Mouse (Mus musculus) heart, embryonic 14.5 days (tissue): ENCODE measurements around the gene Vps37b. TPM values are rescaled to one million over a fixed set of nuclear protein-coding genes. Genes with fewer than 3 reads are reported as not detected.
A peak's percentile ranks its signal among the peaks of the same experiment; 100 is the strongest.
"Not testable (repeated sequence)": the region's sequence is repeated elsewhere in the genome, so short reads cannot be mapped to it uniquely, and the experiment has no call there.

Source experiments
- ATAC-seq: fragments of 200-750 bp; cut with Nextera tagmentation; 2 replicates; pipeline ENCODE4 v1.8.0; 2017; ENCODE audit warnings: low read depth, moderate TSS enrichment; ENCODE audit not compliant: insufficient number of reproducible peaks, insufficient read depth, low FRiP score
- H3K27ac ChIP-seq, 2 experiments: fragments of 200-500 bp in 1 of 2; fragments of 300-500 bp in 1 of 2; sonication (generic) in 1 of 2; replicated peaks in 1 of 2; 2 replicates each; pipeline ENCODE4 v1.5.1; 2012 to 2014; ENCODE audit warnings: low read depth in 2 of 2, low read length in 2 of 2, control low read depth in 1 of 2, mild to moderate bottlenecking in 1 of 2, mixed read lengths in 1 of 2; ENCODE audit not compliant: control insufficient read depth in 1 of 2, insufficient read depth in 1 of 2
- H3K27me3 ChIP-seq: fragments of 300-500 bp; sonication (generic); 2 replicates; pipeline ENCODE4 v1.6.1; 2014; ENCODE audit warnings: mild to moderate bottlenecking, low read length, control low read depth; ENCODE audit not compliant: control insufficient read depth, insufficient read depth
- H3K36me3 ChIP-seq: fragments of 300-500 bp; sonication (generic); 2 replicates; pipeline ENCODE4 v1.6.1; 2014; ENCODE audit warnings: mild to moderate bottlenecking, control low read depth, low read length, mixed read lengths; ENCODE audit not compliant: control insufficient read depth, insufficient read depth
- H3K4me1 ChIP-seq, 2 experiments: fragments of 200-500 bp in 1 of 2; fragments of 300-500 bp in 1 of 2; sonication (generic) in 1 of 2; 2 replicates each; pipeline ENCODE4 v1.6.1; 2012 to 2014; ENCODE audit warnings: low read length in 2 of 2, control low read depth in 1 of 2, mixed read lengths in 1 of 2; ENCODE audit not compliant: control insufficient read depth in 2 of 2, insufficient read depth in 2 of 2
- H3K4me2 ChIP-seq: fragments of 300-500 bp; sonication (generic); 2 replicates; pipeline ENCODE4 v1.6.1; 2014; ENCODE audit warnings: mild to moderate bottlenecking, low read length
- H3K4me3 ChIP-seq, 2 experiments: fragments of 200-500 bp in 1 of 2; fragments of 300-500 bp in 1 of 2; sonication (generic) in 1 of 2; 2 replicates each; pipeline ENCODE4 v1.5.1; 2012 to 2014; ENCODE audit warnings: low read length in 2 of 2, mild to moderate bottlenecking in 2 of 2, control low read depth in 1 of 2, low read depth in 1 of 2, moderate library complexity in 1 of 2; ENCODE audit not compliant: control insufficient read depth in 1 of 2, insufficient read depth in 1 of 2
- H3K9ac ChIP-seq: fragments of 300-500 bp; sonication (generic); 2 replicates; pipeline ENCODE4 v1.6.1; 2014; ENCODE audit warnings: mild to moderate bottlenecking, low read length
- H3K9me3 ChIP-seq: fragments of 300-500 bp; sonication (generic); 2 replicates; pipeline ENCODE4 v1.6.1; 2016; ENCODE audit warnings: low read length, control low read depth; ENCODE audit not compliant: control insufficient read depth
- WGBS: fragments of 180-500 bp; shearing (Covaris S2); extraction: QIAGEN DNeasy Blood & Tissue Kit; methylation state at CpG from one replicate; pipeline ENCODE4 v1.1.7; 2014; 5-methylcytosine and 5-hydroxymethylcytosine counted together
- polyA plus RNA-seq: library from polyadenylated mRNA; unstranded; fragments of >200 nt; fragmentation: Nextera tagmentation; extraction: Ambion mirVana; gene quantifications from 2 replicates; pipeline ENCODE4 v1.2.1, GENCODE M21; 2014

Gene Vps37b
- polyA plus RNA-seq, 1 experiment from 2014 or later, result 47.7 TPM

GRCm38 (mm10) chr5:124056219-124056618 is 24.1 kb upstream of the Vps37b start:
- H3K9me3 ChIP-seq, result peaks cover 3% of the 10 kb centered on the region; the same call in 1 of the 2 replicates
- no peaks in the 10 kb centered on the region for H3K27me3 ChIP-seq
- H3K4me1 ChIP-seq, result peaks cover 0 to 3% of the 10 kb centered on the region in 2 experiments; a peak in 1 of 4 replicates
- no peaks in the 10 kb centered on the region for H3K36me3 ChIP-seq
- 95% methylated on average over 1 of the region's 1 CpGs for WGBS
- no peak overlapping the region for H3K4me3 ChIP-seq
- H3K9ac ChIP-seq, result no peak overlapping the region
- ATAC-seq, result no peak
- no peak overlapping the region for H3K4me2 ChIP-seq
- H3K27ac ChIP-seq, result no peak overlapping the region

DNA sequence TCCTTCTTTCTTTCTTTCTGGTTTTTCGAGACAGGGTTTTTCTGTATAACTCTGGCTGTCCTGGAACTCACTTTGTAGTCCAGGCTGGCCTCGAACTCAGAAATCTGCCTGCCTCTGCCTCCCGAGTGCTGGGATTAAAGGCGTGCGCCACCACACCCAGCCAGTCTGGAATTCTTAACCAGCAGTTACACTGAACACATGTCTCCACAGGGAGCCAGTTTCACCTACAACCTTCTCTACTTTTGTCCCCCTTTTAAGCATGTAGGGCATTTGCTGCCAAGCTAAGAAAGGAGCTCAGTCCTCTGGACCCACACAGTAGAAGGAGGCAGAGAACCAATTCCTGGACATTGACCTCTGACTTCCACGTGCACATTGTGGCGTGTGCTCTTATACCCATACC is 20.6 kb upstream of the Vps37b start:
- not testable (repeated sequence) for H3K9ac ChIP-seq, H3K36me3 ChIP-seq, H3K9me3 ChIP-seq, H3K4me3 ChIP-seq, H3K4me2 ChIP-seq, ATAC-seq, H3K27me3 ChIP-seq, H3K27ac ChIP-seq
- 91% methylated on average over 7 of the region's 7 CpGs for WGBS
- H3K4me1 ChIP-seq, result peaks cover 13 to 20% of the 10 kb centered on the region in 2 experiments

DNA sequence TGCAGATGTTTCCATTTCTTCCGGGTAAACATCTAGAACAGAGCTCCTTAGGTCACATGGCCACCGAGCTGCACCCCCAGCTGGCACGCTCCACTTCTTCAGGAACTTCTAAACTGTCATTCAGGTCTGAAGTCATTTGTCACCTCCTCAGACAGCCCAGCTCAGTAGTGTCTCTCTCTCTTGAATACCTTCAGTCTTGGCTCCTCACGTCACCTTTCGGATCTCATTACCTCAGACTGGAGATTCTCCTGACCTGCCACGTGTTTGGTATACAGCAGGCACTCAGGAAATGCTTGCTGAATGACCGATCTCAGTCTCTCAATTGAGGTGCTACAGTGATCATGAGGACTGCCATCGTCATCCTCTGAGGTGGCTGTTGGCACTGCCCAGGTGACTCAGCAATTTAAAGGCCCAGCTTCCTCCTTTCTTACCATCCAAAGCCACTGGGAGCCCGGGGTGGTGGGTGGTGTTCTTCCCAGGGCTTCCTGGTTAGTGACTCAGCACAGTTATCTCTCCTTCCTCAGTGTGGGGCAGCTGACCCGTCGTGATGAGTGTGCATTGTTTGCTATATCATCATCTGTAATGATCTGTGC is 19.9 kb upstream of the Vps37b start:
- 60% methylated on average over 11 of the region's 11 CpGs for WGBS
- Histone ChIP-seq H3K27ac (no peak overlapping the region), H3K9ac (no peak overlapping the region), H3K4me1 (peaks cover 15 to 26% of the 10 kb centered on the region in 2 experiments), H3K4me3 (no peak overlapping the region), H3K27me3 (no peaks in the 10 kb centered on the region), H3K9me3 (peaks cover 3% of the 10 kb centered on the region; the same call in 1 of the 2 replicates), H3K4me2 (no peak overlapping the region), H3K36me3 (no peaks in the 10 kb centered on the region)
- 0 out of 2 replicates have a peak, but pooled peaks have one; percentile 40 for ATAC-seq

DNA sequence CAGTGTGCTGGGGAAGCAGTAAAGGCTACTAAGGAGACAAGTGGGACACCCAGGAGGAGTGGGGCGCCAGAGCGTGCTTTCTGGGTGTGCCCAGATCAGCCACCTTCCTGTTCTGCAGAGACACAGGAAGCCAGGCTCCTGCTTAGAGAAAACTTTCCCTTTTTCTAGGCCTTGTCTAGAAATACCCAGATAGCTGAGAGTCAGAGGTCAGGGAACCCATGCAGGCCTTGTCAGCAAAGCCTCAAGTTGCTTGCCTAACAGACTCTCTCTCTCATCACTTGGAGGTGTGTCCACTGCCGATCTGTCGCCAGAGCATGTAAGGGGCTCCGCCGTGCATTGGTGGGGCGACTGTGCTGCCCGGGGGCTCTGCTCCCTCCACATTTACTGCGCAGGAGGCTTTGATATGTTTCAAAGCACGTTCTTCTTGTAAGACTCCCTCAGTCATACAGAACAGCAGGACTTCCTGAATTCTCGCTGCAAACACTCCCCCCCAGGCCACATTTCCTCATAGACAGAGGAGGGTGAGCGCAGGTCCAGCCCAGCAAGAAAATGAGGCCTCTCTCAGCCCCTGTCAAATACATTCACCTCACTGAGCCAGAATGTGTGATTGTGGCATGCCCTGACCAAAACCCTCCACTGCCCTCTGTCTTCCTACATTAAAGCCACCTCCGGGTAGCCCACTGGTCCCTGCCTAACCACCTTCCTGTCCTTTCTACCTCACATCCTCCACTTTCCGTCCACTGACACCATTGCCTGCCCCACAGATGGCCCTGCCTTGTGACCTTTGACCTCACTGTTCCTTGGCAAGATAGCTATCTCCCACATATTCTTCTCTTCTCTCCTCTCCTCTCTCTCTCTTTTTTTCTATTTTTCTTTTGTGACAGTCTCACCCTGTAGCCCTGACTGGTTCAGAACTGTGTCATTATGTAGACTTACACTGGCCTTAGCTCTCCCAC is 18.3 kb upstream of the Vps37b start:
- peak overlapping the region; percentile 14 for H3K4me2 ChIP-seq
- no peaks in the 10 kb centered on the region for H3K36me3 ChIP-seq
- H3K4me3 ChIP-seq, result no peak overlapping the region
- H3K27me3 ChIP-seq, result no peaks in the 10 kb centered on the region
- peak overlapping the region; percentile 15 to 64 for H3K27ac ChIP-seq
- ATAC-seq, result no peak
- 22% methylated on average over 14 of the region's 14 CpGs for WGBS
- H3K9me3 ChIP-seq, result no peaks in the 10 kb centered on the region
- H3K9ac ChIP-seq, result peak overlapping the region; percentile 61
- H3K4me1 ChIP-seq, result peaks cover 22 to 35% of the 10 kb centered on the region in 2 experiments

DNA sequence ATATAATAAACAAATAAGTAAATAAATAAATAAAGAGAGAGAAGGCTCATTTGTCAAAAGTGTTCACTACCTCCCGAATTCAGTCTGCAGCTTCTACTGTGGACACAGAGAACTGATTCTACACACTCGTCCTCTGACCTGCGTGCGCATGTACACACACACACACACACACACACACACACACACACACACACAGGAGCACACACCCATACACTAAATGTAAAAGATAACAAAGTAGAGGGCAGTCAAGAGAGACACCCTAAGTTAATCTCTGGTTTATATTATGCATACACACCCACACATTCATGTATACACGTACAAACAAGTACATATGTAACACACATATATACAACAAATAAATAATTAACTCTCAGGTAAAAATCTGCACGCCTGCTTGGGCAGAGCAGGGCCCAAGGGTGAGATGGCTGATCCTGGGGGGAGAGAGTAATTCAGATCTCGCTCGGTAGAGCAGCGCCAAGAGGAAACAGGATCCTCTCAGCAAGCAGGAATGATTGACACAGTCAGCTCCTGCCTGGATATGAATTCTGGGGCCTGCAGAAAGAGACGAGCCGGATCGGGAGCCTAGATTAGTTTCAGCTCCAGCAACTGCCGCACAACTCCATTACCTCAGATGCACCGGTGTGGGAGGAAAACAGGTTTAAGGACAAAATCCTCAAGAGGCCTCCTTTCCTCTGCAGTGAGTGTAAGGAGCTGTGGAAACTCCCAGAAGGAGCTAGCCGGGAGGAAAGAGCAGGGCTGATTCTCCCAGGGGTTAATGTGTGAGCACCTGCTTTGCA is 17.4 kb upstream of the Vps37b start:
- H3K4me3 ChIP-seq, result no peak overlapping the region
- peaks cover 26 to 39% of the 10 kb centered on the region in 2 experiments for H3K4me1 ChIP-seq
- H3K36me3 ChIP-seq, result no peaks in the 10 kb centered on the region
- H3K4me2 ChIP-seq, result peak overlapping the region; percentile 14
- no peak for ATAC-seq
- 46% methylated on average over 15 of the region's 15 CpGs for WGBS
- no peaks in the 10 kb centered on the region for H3K9me3 ChIP-seq
- no peaks in the 10 kb centered on the region for H3K27me3 ChIP-seq
- H3K27ac ChIP-seq, result peak overlapping the region; percentile 15 to 64
- peak overlapping the region; percentile 61 for H3K9ac ChIP-seq

GRCm38 (mm10) chr5:124046741-124047401 is 14.8 kb upstream of the Vps37b start:
- Histone ChIP-seq H3K9ac (no peak overlapping the region), H3K9me3 (no peaks in the 10 kb centered on the region), H3K36me3 (no peaks in the 10 kb centered on the region), H3K4me2 (no peak overlapping the region), H3K4me1 (peaks cover 33 to 58% of the 10 kb centered on the region in 2 experiments), H3K27ac (no peak overlapping the region), H3K4me3 (no peak overlapping the region), H3K27me3 (no peaks in the 10 kb centered on the region)
- ATAC-seq, result no peak
- 64% methylated on average over 7 of the region's 7 CpGs for WGBS
